Mouse (Mus musculus) activated CD4-positive, CD25-positive, alpha-beta regulatory T cell, adult 9 weeks (primary cell): ENCODE measurements around the gene Dgat2. TPM values are rescaled to one million over a fixed set of nuclear protein-coding genes. Genes with fewer than 3 reads are reported as not detected.

ENCODE experiments used
- polyA plus RNA-seq: library from polyadenylated mRNA; unstranded; fragments of 100-300 nt; shearing (Covaris generic); gene quantifications from one replicate; pipeline ENCODE4 v1.2.1, GENCODE M21; 2017

Dgat2 gene
- 8.4 TPM for polyA plus RNA-seq

GRCm38 (mm10) chr7:99182432-99183172 lies at the start of gene Dgat2:
Gene Dgat2, minus strand, starts transcription at chr7:99182719.

DNA sequence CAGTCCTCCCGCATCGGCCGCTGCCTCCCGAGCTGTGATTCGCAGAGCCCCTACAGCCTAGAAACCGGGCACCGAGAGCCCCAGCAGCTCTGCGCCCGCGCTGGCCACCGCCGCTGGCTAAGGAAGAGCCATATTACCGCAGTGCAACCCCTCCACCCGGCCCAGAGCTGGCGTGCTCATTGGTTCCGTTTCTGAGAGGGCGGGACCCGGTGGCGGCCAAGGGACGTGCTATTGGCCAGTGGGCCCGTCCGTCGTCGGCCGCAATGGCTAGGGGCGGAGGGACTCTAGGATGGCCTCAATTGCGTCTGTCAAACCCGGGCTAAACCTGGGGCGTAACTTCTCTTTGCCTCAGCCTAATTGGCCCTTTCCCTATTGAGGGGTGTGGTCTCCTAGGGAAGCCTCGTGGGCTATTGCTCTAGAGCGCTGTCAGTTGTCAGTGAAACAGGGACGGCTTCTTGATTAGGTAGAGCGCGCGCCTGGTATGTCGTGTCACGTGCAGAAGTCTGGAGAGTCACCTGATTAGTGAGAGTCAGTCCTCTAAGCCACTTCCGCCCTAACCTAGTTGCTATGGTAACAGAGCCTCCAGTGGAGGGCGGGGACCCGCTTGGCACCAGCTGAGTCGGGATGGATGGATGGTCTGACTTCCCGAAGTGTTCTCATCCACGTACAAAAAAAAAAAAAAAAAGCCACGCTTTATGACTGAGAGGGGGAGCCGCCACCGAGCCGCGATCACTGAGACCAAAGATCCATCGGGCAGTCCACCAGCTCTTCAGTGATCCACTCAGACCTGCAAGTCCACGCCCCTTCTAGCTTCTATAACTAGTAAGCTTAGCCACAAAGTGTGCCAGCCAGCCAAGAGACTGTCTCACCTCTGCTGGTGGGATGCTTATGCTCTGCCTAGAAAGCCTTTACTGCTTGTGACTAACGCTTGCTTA lies 41.3 kb downstream of the Dgat2 start, which contains the start of gene Uvrag:
Gene Uvrag, minus strand, starts transcription at position 158 of the 935 bp plus-strand sequence.

Other genes with a start within 250 kb of the Dgat2 start
- gene Uvrag, start 41.6 kb downstream of the Dgat2 start, polyA plus RNA-seq, result 19.1 TPM
- not detected for gene Mogat2, start 55.9 kb upstream of the Dgat2 start, polyA plus RNA-seq
- 16.6 TPM for gene Map6, start 84.7 kb upstream of the Dgat2 start, polyA plus RNA-seq
- gene Serpinh1, start 170.5 kb upstream of the Dgat2 start, polyA plus RNA-seq, result 0.17 TPM
- 25.1 TPM for gene Gdpd5, start 198.7 kb upstream of the Dgat2 start, polyA plus RNA-seq